Mouse (Mus musculus): ENCODE data around the gene Tsc22d3.

GRCm38 (mm10) chrX:140503905-140504304, 96.6 kb downstream of the Tsc22d3 start:
- TF ChIP-seq CTCF (conservative IDR thresholded peaks at IDR 0.05; ENCODE audit: low read length): peak; percentile 26; the same call in 1 of the 2 replicates
- no peak for TF ChIP-seq POU5F1 (IDR thresholded peaks at IDR 0.05; ENCODE audit: borderline replicate concordance, low read length)
- TF ChIP-seq NANOG (IDR thresholded peaks at IDR 0.05; ENCODE audit: borderline replicate concordance, low read length): no peak

Measured in E14TG2a.4 (cell line).